8 mouse cellular contexts compared by ENCODE assay signal in genomic region chr1:119912953-119913814, GRCm38 (mm10). TPM values are rescaled to one million over a fixed set of nuclear protein-coding genes. Genes with fewer than 3 reads are reported as not detected.
A peak's percentile ranks its signal among the peaks of the same experiment; 100 is the strongest.
DNase-seq lines count a peak whose midpoint lies in the region; ATAC-seq and TF ChIP-seq lines count a peak whose summit lies in the region.

TSS of gene Tmem177 (minus strand) at chr1:119913208.

- peaks cover 6% of the 10 kb centered on the region for H3K4me1 ChIP-seq in heart, embryonic 15.5 days (replicated peaks)
- peaks cover 0 to 16% of the 10 kb centered on the region in 2 experiments; a peak in 3 of 4 replicates for H3K4me1 ChIP-seq in liver, embryonic 14.5 days (replicated peaks; ENCODE audit: control insufficient read depth in 2 of 2, insufficient read depth in 2 of 2, low read length in 1 of 2)
- H3K4me1 ChIP-seq in neural tube, embryonic 11.5 days (ENCODE audit: control insufficient read depth, insufficient read depth, low read length) = no peaks in the 10 kb centered on the region
- H3K4me1 ChIP-seq in stomach, postnatal 0 days (replicated peaks; ENCODE audit: control insufficient read depth, insufficient read depth) = no peaks in the 10 kb centered on the region

- TF ChIP-seq CTCF in liver, embryonic 14.5 days (IDR thresholded peaks at IDR 0.05; ENCODE audit: low read depth) = no peak
- no peak for TF ChIP-seq CTCF in stomach, postnatal 0 days (IDR thresholded peaks at IDR 0.05; ENCODE audit: low read depth)

- H3K27ac ChIP-seq in heart, embryonic 15.5 days = peak within 1 kb of the TSS; percentile 73
- H3K27ac ChIP-seq in liver, embryonic 14.5 days = peak within 1 kb of the TSS; percentile 57
- H3K27ac ChIP-seq in neural tube, embryonic 11.5 days (ENCODE audit: low read depth, low read length) = no peak within 1 kb of the TSS
- H3K27ac ChIP-seq in stomach, postnatal 0 days (replicated peaks) = peak within 1 kb of the TSS; percentile 58

- H3K27me3 ChIP-seq in heart, embryonic 15.5 days = no peaks in the 10 kb centered on the region
- no peaks in the 10 kb centered on the region for H3K27me3 ChIP-seq in liver, embryonic 14.5 days (ENCODE audit: control insufficient read depth, insufficient read depth, low read length)
- H3K27me3 ChIP-seq in neural tube, embryonic 11.5 days (ENCODE audit: control insufficient read depth, insufficient read depth, low read length) = no peaks in the 10 kb centered on the region
- H3K27me3 ChIP-seq in stomach, postnatal 0 days (ENCODE audit: control insufficient read depth, insufficient read depth, low read length) = no peaks in the 10 kb centered on the region

- H3K36me3 ChIP-seq in heart, embryonic 15.5 days = 0 out of 2 replicates have a peak, but pooled peaks cover 3% of the 10 kb centered on the region
- no peaks in the 10 kb centered on the region for H3K36me3 ChIP-seq in liver, embryonic 14.5 days (replicated peaks; ENCODE audit: control insufficient read depth, insufficient read depth, low read depth)
- no peaks in the 10 kb centered on the region; the same call in 1 of the 2 replicates for H3K36me3 ChIP-seq in neural tube, embryonic 11.5 days (ENCODE audit: control insufficient read depth, insufficient read depth, low read length)
- H3K36me3 ChIP-seq in stomach, postnatal 0 days (ENCODE audit: control insufficient read depth, insufficient read depth, low read length) = peaks cover 7% of the 10 kb centered on the region; the same call in 1 of the 2 replicates

- ATAC-seq in heart, embryonic 15.5 days (replicated peaks; ENCODE audit: insufficient number of reproducible peaks, insufficient read depth, low FRiP score, low read depth) = peak; percentile 94
- ATAC-seq in liver, embryonic 14.5 days (ENCODE audit: insufficient read depth) = peak; percentile 95
- ATAC-seq in neural tube, embryonic 11.5 days (ENCODE audit: insufficient read depth, low FRiP score, low TSS enrichment) = peak; percentile 93
- peak; percentile 97 for ATAC-seq in stomach, postnatal 0 days (ENCODE audit: low FRiP score, low TSS enrichment)

- peak; percentile 95 for DNase-seq in CD4-positive, CD25-positive, alpha-beta regulatory T cell, adult 2 months (ENCODE audit: low read depth, low spot score)
- DNase-seq in c-Kit-negative CD71-positive TER-119-positive erythroid progenitor cells, embryonic 14.5 days (ENCODE audit: low read depth, low spot score) = peak; percentile 89
- DNase-seq in fibroblast of lung, adult 2 months (ENCODE audit: low read depth) = peak; percentile 64
- peak; percentile 97 for DNase-seq in kidney, postnatal 25 days
- peak; percentile 84 to 88 (median 86) for DNase-seq in liver, embryonic 14.5 days (ENCODE audit: low read depth in 3 of 3, low spot score in 3 of 3)
- peak; percentile 94 for DNase-seq in neural tube, embryonic 11.5 days (ENCODE audit: low spot score)
- peak; percentile 98 for DNase-seq in stomach, postnatal 0 days (ENCODE audit: low spot score)

- H3K4me3 ChIP-seq in heart, embryonic 15.5 days = peak within 1 kb of the TSS; percentile 55
- H3K4me3 ChIP-seq in liver, embryonic 14.5 days (ENCODE audit: insufficient read depth in 1 of 2, low read depth in 2 of 2, low read length in 2 of 2) = peak within 1 kb of the TSS; percentile 80 to 84
- peak within 1 kb of the TSS; percentile 42 for H3K4me3 ChIP-seq in neural tube, embryonic 11.5 days (ENCODE audit: low read depth, low read length)
- H3K4me3 ChIP-seq in stomach, postnatal 0 days (ENCODE audit: low read depth, low read length) = peak within 1 kb of the TSS; percentile 46

- no peak for TF ChIP-seq EP300 in liver, embryonic 14.5 days (IDR thresholded peaks at IDR 0.05; ENCODE audit: low read depth)
- TF ChIP-seq EP300 in stomach, postnatal 0 days (optimal IDR thresholded peaks at IDR 0.05) = no peak

- WGBS in heart, embryonic 15.5 days = 11% methylated on average over 42 of the region's 42 CpGs
- 9% methylated on average over 42 of the region's 42 CpGs for WGBS in liver, embryonic 14.5 days (ENCODE audit: insufficient replicate concordance)
- 13% methylated on average over 42 of the region's 42 CpGs for WGBS in neural tube, embryonic 11.5 days
- 10% methylated on average over 42 of the region's 42 CpGs for WGBS in stomach, postnatal 0 days

- no peaks in the 10 kb centered on the region for H3K9me3 ChIP-seq in heart, embryonic 15.5 days (replicated peaks)
- no peaks in the 10 kb centered on the region for H3K9me3 ChIP-seq in liver, embryonic 14.5 days (ENCODE audit: control insufficient read depth, low read length)
- no peaks in the 10 kb centered on the region for H3K9me3 ChIP-seq in neural tube, embryonic 11.5 days (ENCODE audit: control insufficient read depth, low read length)
- no peaks in the 10 kb centered on the region for H3K9me3 ChIP-seq in stomach, postnatal 0 days (ENCODE audit: control insufficient read depth, low read length)

- H3K9ac ChIP-seq in heart, embryonic 15.5 days = peak within 1 kb of the TSS; percentile 54
- H3K9ac ChIP-seq in liver, embryonic 14.5 days (replicated peaks) = peak within 1 kb of the TSS; percentile 79
- peak within 1 kb of the TSS; percentile 51 for H3K9ac ChIP-seq in neural tube, embryonic 11.5 days (ENCODE audit: low read length)
- peak within 1 kb of the TSS; percentile 61 for H3K9ac ChIP-seq in stomach, postnatal 0 days (ENCODE audit: low read length)

- peak within 1 kb of the TSS; percentile 71 for H3K4me2 ChIP-seq in heart, embryonic 15.5 days
- peak within 1 kb of the TSS; percentile 72 for H3K4me2 ChIP-seq in liver, embryonic 14.5 days (ENCODE audit: low read depth)
- peak within 1 kb of the TSS; percentile 47 for H3K4me2 ChIP-seq in neural tube, embryonic 11.5 days (ENCODE audit: low read depth)
- peak within 1 kb of the TSS; percentile 62 for H3K4me2 ChIP-seq in stomach, postnatal 0 days (replicated peaks; ENCODE audit: low read depth)

RNA-seq across cellular contexts. Expression of gene Tmem177, which starts in this region (rescaled TPM):
- polyA plus RNA-seq in heart, embryonic 15.5 days (2015; fragmentation: Nextera tagmentation; extraction: Ambion mirVana) = 6.4 and 6.8 TPM in 2 replicates
- 2.8 and 2.9 TPM in 2 replicates for polyA plus RNA-seq in liver, embryonic 14.5 days (2012; rRNA removed)
- 3.8 and 3.9 TPM in 2 replicates for polyA plus RNA-seq in liver, embryonic 14.5 days (2014; fragmentation: Nextera tagmentation; extraction: Ambion mirVana)
- 9.8 and 9.9 TPM in 2 replicates for polyA plus RNA-seq in neural tube, embryonic 11.5 days (2014; fragmentation: Nextera tagmentation; extraction: Ambion mirVana)
- polyA plus RNA-seq in stomach, postnatal 0 days (2015; fragmentation: Nextera tagmentation; extraction: Ambion mirVana) = 4.2 TPM in 2 replicates
